Mouse (Mus musculus): Measurements from ENCODE around the gene Sec61a2. TPM values are rescaled to one million over a fixed set of nuclear protein-coding genes. Genes with fewer than 3 reads are reported as not detected.
A peak's percentile ranks its signal among the peaks of the same experiment; 100 is the strongest.

The Sec61a2 gene
- polyA plus RNA-seq, 1 experiment from 2014 or later = 93.9 TPM

DNA sequence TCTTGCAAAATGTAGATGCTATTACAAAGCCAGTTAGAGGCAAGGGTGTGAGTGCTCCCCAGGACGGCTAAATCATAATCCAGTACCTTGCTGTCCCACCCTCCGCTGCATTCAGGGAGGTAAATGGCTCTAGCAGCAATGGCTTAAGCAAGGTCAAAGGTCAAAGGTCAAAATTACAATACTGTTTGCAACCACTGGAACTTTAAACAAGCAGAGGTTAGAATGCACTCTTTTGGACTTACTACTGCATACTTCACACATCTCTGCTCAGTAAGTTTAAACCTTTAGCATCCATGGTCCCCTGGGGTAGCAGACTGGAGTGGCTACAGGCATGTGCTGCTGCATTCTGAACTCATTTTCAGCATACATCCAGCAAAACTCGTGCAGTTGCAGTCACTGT is 17.8 kb downstream of the Sec61a2 start:
- Histone ChIP-seq H3K27ac (no peak overlapping the region), H3K9me3 (no peaks in the 10 kb centered on the region), H3K4me2 (replicated peaks) (no peak overlapping the region), H3K4me1 (no peaks in the 10 kb centered on the region), H3K9ac (no peak overlapping the region), H3K4me3 (no peak overlapping the region), H3K27me3 (replicated peaks) (no peaks in the 10 kb centered on the region), H3K36me3 (peaks cover 68% of the 10 kb centered on the region)
- WGBS = 64% methylated on average over 3 of the region's 3 CpGs
- no peak for ATAC-seq (ENCODE audit: low FRiP score, low read depth)

DNA sequence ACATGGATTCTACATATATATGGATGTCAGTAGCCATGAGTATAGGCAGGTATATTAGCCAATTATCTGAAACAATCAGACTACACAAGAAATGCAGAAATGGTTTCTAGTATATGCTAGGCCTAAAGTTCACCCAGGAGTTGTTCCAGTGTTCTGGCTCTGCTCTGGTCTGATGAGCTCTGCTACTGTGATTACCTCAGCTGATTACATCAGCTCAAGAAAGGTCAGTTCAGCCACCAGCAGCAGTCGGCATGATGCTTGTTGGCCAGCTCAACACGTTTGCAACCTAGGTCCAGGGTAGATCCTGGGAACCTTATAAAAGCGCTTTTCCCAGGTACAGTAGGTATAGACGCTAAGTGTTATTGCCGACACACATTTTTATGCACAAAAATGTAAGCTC is 25.5 kb downstream of the Sec61a2 start:
- ATAC-seq (ENCODE audit: low FRiP score, low read depth) = no peak
- no peak overlapping the region for H3K4me3 ChIP-seq
- H3K9me3 ChIP-seq = no peaks in the 10 kb centered on the region
- 92% methylated on average over 5 of the region's 5 CpGs for WGBS
- H3K36me3 ChIP-seq = peaks cover 46% of the 10 kb centered on the region
- no peaks in the 10 kb centered on the region for H3K4me1 ChIP-seq
- H3K27ac ChIP-seq = no peak overlapping the region
- H3K4me2 ChIP-seq (replicated peaks) = no peak overlapping the region
- no peak overlapping the region for H3K9ac ChIP-seq
- H3K27me3 ChIP-seq (replicated peaks) = no peaks in the 10 kb centered on the region

DNA sequence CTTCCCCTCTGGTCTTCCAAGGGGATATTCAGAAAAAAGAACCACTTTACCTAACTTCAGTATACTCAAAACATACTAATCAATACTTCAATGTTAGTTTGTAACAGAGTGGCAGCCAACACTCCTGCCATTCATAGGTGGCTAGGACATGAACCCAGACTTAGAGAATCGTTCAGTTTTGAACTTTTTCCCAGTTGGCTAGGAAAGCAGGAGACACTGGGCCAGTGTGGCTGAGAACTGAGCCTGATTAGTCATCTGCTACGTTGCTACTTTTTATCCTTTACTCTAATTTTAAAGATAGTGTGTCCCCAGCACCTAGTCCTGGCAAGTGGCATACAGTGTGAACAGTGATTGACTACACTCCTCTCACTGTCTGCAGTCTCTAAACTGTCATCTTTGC is 27.6 kb downstream of the Sec61a2 start:
- no peak for ATAC-seq (ENCODE audit: low FRiP score, low read depth)
- H3K27ac ChIP-seq = no peak overlapping the region
- H3K4me3 ChIP-seq = no peak overlapping the region
- 91% methylated on average over 2 of the region's 2 CpGs for WGBS
- no peak overlapping the region for H3K4me2 ChIP-seq (replicated peaks)
- H3K9ac ChIP-seq = no peak overlapping the region
- no peaks in the 10 kb centered on the region for H3K27me3 ChIP-seq (replicated peaks)
- no peaks in the 10 kb centered on the region for H3K4me1 ChIP-seq
- no peaks in the 10 kb centered on the region for H3K9me3 ChIP-seq
- peaks cover 43% of the 10 kb centered on the region for H3K36me3 ChIP-seq

GRCm38 (mm10) chr2:5862834-5863233 is 32.4 kb downstream of the Sec61a2 start, which contains the start of gene Gm13199:
Gene Gm13199 (minus strand): TSS chr2:5862934.
- Histone ChIP-seq H3K4me1 (no peaks in the 10 kb centered on the region), H3K9ac (no peak within 1 kb of the TSS), H3K4me2 (replicated peaks) (no peak within 1 kb of the TSS), H3K4me3 (no peak within 1 kb of the TSS), H3K9me3 (no peaks in the 10 kb centered on the region), H3K36me3 (peaks cover 60% of the 10 kb centered on the region), H3K27ac (no peak within 1 kb of the TSS), H3K27me3 (replicated peaks) (no peaks in the 10 kb centered on the region)
- 95% methylated on average over 3 of the region's 3 CpGs for whole genome bisulfite sequencing
- ATAC-seq (ENCODE audit: low FRiP score, low read depth) = no peak

DNA sequence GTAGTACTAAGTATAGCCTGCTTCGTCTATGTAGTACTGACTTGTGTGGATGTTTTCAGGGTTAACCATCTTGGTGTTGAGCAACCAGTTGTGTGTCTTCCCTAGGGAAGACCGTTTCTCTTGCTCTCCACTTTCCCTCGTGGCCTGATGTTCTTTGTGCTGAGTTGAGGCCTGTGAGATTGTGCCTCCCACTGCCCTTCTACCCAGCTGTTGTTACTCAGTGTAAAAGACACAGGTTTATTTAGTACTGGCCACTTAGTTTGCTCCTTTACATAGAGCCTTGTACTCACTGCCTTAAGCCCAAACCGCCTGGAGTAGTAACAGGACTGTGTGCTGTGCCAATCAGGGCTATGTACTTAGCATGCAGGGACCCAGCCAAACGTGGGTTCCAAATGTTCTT is 43.4 kb downstream of the Sec61a2 start:
- H3K36me3 ChIP-seq = peaks cover 9% of the 10 kb centered on the region
- no peak overlapping the region for H3K4me3 ChIP-seq
- WGBS = 90% methylated on average over 5 of the region's 5 CpGs
- no peaks in the 10 kb centered on the region for H3K4me1 ChIP-seq
- H3K4me2 ChIP-seq (replicated peaks) = no peak overlapping the region
- H3K9ac ChIP-seq = no peak overlapping the region
- no peaks in the 10 kb centered on the region for H3K9me3 ChIP-seq
- H3K27me3 ChIP-seq (replicated peaks) = no peaks in the 10 kb centered on the region
- ATAC-seq (ENCODE audit: low FRiP score, low read depth) = no peak
- H3K27ac ChIP-seq = no peak overlapping the region

DNA sequence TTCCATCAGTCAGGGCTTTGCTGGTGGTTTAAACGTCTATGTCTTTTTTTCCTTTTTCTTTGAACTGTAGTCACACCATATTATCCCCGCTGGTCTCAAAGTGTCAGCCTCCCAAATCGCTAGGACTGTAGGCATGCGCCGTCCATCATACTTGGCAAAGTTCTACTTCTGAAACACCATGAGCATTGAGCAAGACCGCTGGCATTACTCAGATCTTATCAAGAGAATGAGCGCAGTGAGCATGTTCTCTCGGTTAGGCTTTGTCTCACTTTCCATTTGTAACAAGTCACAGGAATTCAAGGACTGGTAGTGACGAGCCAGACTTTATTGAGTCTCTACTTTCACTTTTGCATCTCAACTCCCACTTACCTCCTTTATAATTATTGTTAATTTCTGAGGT is 44.1 kb downstream of the Sec61a2 start:
- Histone ChIP-seq H3K4me2 (replicated peaks) (no peak overlapping the region), H3K4me1 (peaks cover 4% of the 10 kb centered on the region; the same call in 1 of the 2 replicates), H3K9ac (no peak overlapping the region), H3K4me3 (no peak overlapping the region), H3K9me3 (no peaks in the 10 kb centered on the region), H3K27me3 (replicated peaks) (no peaks in the 10 kb centered on the region), H3K27ac (no peak overlapping the region), H3K36me3 (peaks cover 7% of the 10 kb centered on the region)
- ATAC-seq (ENCODE audit: low FRiP score, low read depth) = no peak
- 94% methylated on average over 9 of the region's 9 CpGs for WGBS

DNA sequence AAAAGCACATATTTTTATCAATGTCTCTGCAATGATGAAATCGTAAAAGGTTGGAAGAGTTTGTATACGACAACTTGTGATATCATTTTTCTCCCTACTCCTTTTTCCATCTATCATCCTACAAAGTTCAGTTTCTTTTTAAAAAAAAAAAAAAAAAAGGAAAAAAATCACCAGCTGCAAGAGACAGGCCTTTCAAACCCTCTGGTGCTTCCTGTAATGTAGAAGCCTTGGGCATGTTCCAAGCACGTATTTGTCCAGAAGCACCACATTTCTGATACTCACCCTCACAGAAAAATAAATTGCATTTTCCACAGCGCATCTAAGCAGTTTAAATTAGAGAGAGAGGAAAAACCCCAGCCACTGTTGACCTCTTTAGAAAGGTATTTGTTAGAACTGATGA is 49.4 kb downstream of the Sec61a2 start:
- Histone ChIP-seq H3K4me1 (peaks cover 8% of the 10 kb centered on the region), H3K27me3 (replicated peaks) (no peaks in the 10 kb centered on the region), H3K27ac (no peak overlapping the region), H3K4me2 (replicated peaks) (peak overlapping the region; percentile 53), H3K36me3 (peaks cover 20% of the 10 kb centered on the region), H3K9ac (peak overlapping the region; percentile 78; the same call in 1 of the 2 replicates), H3K9me3 (no peaks in the 10 kb centered on the region), H3K4me3 (peak overlapping the region; percentile 66)
- no peak for ATAC-seq (ENCODE audit: low FRiP score, low read depth)
- WGBS = 49% methylated on average over 4 of the region's 4 CpGs

DNA sequence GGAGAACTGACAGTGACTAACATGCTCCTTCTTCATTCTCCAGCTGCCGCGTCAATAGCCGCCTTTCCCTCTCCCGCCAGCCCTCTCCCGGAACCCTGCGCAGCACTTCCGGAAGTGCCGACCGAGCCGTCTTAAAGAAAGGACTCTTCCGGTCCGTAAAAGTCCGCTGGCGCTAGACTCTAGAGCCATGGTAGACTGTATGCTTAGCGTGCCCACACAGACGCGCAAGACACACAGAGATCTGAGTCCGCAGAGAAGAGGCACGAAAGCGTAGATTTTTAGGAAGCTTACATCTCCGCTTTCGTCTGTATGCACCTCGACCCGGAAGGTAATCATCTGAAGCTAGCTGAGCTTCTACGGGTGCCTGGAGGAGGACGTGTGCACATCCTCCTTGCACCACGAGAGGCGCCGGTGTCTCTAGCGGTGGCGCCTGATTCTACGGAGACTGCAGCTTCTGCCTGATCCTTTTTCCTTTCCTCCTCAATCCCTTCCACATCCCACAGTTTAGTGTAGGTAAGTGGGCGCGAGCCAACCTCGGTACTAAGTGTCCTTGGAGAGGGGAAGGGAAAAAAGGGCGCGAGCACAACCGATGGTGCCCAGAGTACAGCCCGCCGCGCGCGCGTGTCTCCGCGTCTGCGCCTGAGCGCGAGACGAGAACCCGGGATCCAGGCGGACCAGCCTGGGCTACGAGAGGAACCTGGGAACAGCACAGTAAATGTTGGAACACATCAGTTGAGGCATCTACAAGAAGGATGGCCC is 50.2 kb downstream of the Sec61a2 start, which contains the start of the genes Nudt5 and Cdc123:
TSS of gene Nudt5 (plus strand) at position 147 of the 759 bp plus-strand sequence.
TSS of gene Cdc123 (minus strand) at position 292 of the 759 bp plus-strand sequence.
- Histone ChIP-seq H3K36me3 (peaks cover 28% of the 10 kb centered on the region), H3K4me1 (peaks cover 8% of the 10 kb centered on the region), H3K4me2 (replicated peaks) (peak within 1 kb of the TSS; percentile 68), H3K9me3 (no peaks in the 10 kb centered on the region), H3K27me3 (replicated peaks) (no peaks in the 10 kb centered on the region), H3K27ac (peak within 1 kb of the TSS; percentile 75), H3K9ac (peak within 1 kb of the TSS; percentile 78), H3K4me3 (peak within 1 kb of the TSS; percentile 66)
- peak; percentile 97 for ATAC-seq (ENCODE audit: low FRiP score, low read depth)
- WGBS = under 1% methylated on average over 53 of the region's 53 CpGs

- Histone ChIP-seq H3K4me1 (peaks cover 8% of the 10 kb centered on the region), H3K36me3 (peaks cover 35% of the 10 kb centered on the region), H3K4me2 (replicated peaks) (peak overlapping the region; percentile 68), H3K27ac (no peak overlapping the region), H3K4me3 (peak overlapping the region; percentile 66), H3K9ac (peak overlapping the region; percentile 78), H3K27me3 (replicated peaks) (no peaks in the 10 kb centered on the region), H3K9me3 (no peaks in the 10 kb centered on the region)
- 4% methylated on average over 23 of the region's 23 CpGs for WGBS
- no peak for ATAC-seq (ENCODE audit: low FRiP score, low read depth)
Observed at GRCm38 (mm10) chr2:5844181-5844872, 50.9 kb downstream of the Sec61a2 start.

GRCm38 (mm10) chr2:5840815-5841214 is 54.4 kb downstream of the Sec61a2 start:
- 97% methylated on average over 11 of the region's 11 CpGs for WGBS
- Histone ChIP-seq H3K27ac (no peak overlapping the region), H3K9ac (no peak overlapping the region), H3K36me3 (peaks cover 57% of the 10 kb centered on the region), H3K4me2 (replicated peaks) (no peak overlapping the region), H3K27me3 (replicated peaks) (no peaks in the 10 kb centered on the region), H3K4me3 (no peak overlapping the region), H3K9me3 (no peaks in the 10 kb centered on the region), H3K4me1 (peaks cover under 1% of the 10 kb centered on the region; the same call in 1 of the 2 replicates)
- ATAC-seq (ENCODE audit: low FRiP score, low read depth) = no peak

DNA sequence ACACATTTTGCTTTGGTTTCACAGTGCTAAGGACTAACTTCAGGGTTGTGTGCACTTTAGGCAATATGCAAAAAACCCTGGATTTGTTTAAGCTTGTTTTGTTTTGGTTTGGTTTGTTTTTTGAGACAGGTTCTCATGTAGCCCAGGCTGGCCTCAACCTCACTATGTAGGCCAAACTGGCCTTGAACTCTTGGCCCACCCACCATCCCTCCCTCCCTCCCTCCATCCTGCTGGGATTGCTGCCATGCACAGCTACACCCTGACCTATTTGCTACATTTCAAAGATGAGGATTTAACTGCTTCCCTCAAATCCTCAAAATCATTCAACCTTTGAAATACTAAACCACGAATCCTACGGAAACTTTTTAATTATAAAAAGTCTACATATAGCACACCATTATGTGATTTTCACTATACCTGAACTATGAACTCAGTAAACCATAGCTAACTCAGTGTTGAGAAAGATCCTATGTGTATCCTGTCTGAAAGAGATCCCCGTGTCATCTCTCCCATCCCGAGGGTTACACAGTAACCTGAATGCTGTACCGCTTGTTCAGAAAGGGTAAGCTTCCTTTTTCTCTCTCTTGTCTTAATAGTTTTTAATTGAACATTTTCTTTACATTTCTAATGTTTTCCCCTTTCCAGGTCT is 69.8 kb downstream of the Sec61a2 start:
- 95% methylated on average over 5 of the region's 5 CpGs for WGBS
- Histone ChIP-seq H3K9ac (no peak overlapping the region), H3K4me3 (no peak overlapping the region), H3K9me3 (no peaks in the 10 kb centered on the region), H3K4me1 (no peaks in the 10 kb centered on the region), H3K27ac (no peak overlapping the region), H3K36me3 (peaks cover 52% of the 10 kb centered on the region), H3K27me3 (replicated peaks) (no peaks in the 10 kb centered on the region), H3K4me2 (replicated peaks) (no peak overlapping the region)
- ATAC-seq (ENCODE audit: low FRiP score, low read depth) = no peak

- H3K4me1 ChIP-seq = no peaks in the 10 kb centered on the region
- peaks cover 54% of the 10 kb centered on the region for H3K36me3 ChIP-seq
- H3K27me3 ChIP-seq (replicated peaks) = no peaks in the 10 kb centered on the region
- H3K4me3 ChIP-seq = no peak overlapping the region
- H3K4me2 ChIP-seq (replicated peaks) = no peak overlapping the region
- H3K9ac ChIP-seq = no peak overlapping the region
- no peak overlapping the region for H3K27ac ChIP-seq
- ATAC-seq (ENCODE audit: low FRiP score, low read depth) = no peak
- no peaks in the 10 kb centered on the region for H3K9me3 ChIP-seq
- WGBS = 85% methylated on average over 5 of the region's 5 CpGs
Observed at GRCm38 (mm10) chr2:5824685-5825084, 70.5 kb downstream of the Sec61a2 start.

Measured in neural tube, embryonic 12.5 days (tissue).